Comparison of ENCODE assay signal across 14 mouse cellular contexts in genomic region chr19:53395805-53396204, GRCm38 (mm10). TPM values are rescaled to one million over a fixed set of nuclear protein-coding genes. Genes with fewer than 3 reads are reported as not detected.
"Had no signal": no experiment of that assay in that cellular context is flagged by ENCODE, and none has a peak within 500 bp of the region (broad histone marks: within the 10 kb centered on the region; RNA-seq: fewer than 3 reads in every experiment).

No protein-coding gene starts in this region.

RNA-seq across cellular contexts. Expression of gene Gm10197, which starts 24.2 kb away (rescaled TPM):
- total RNA-seq: midbrain, postnatal 0 days; monocyte, adult 5-6 weeks had no signal
- polyA plus RNA-seq: lung, embryonic 16.5 days; midbrain, embryonic 11.5 days; midbrain, embryonic 13.5 days; midbrain, embryonic 15.5 days; midbrain, postnatal 0 days; neural tube, embryonic 11.5 days; neural tube, embryonic 13.5 days; neural tube, embryonic 15.5 days; small intestine, adult 2 months; stomach, postnatal 0 days; testis, adult 2 months; thymus, adult 2 months; urinary bladder, adult 2 months had no signal
